Comparison of ENCODE assay signal across 13 mouse cellular contexts in the genomic region with DNA sequence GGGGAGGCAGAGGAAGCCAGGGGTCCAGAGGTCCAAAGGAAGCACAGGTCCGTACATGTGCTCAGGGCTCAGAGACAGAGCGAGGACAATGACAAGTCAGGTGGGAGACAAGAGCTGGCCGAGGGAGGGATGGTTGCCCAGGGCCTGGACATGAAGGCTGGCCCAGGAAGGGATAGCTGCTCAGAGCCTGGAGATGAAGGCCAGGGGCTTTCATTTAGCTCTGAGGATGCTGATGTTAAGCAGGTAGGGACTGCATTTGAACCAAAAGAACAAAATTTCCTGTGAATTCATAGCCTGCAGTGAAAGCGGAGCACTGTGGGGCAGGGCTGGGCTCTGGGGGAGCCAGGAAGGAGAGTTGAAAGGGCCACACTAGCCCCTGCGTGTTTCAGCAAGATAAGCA. TPM values are rescaled to one million over a fixed set of nuclear protein-coding genes. Genes with fewer than 3 reads are reported as not detected.
DNase-seq lines count a peak whose midpoint lies in the region; ATAC-seq and TF ChIP-seq lines count a peak whose summit lies in the region.
"Had no signal": no experiment of that assay in that cellular context is flagged by ENCODE, and none has a peak within 500 bp of the region (broad histone marks: within the 10 kb centered on the region; RNA-seq: fewer than 3 reads in every experiment).

No protein-coding gene starts in this region.

- H3K4me1 ChIP-seq in heart, embryonic 13.5 days = peaks cover 47% of the 10 kb centered on the region
- H3K4me1 ChIP-seq in lung, embryonic 14.5 days (ENCODE audit: insufficient read depth) = peaks cover 16% of the 10 kb centered on the region
- H3K4me1 ChIP-seq in intestine, postnatal 0 days (replicated peaks; ENCODE audit: control insufficient read depth, insufficient read depth, low read length) = no peaks in the 10 kb centered on the region; the same call in 1 of the 2 replicates
- no peaks in the 10 kb centered on the region for H3K4me1 ChIP-seq in stomach, embryonic 16.5 days (ENCODE audit: control insufficient read depth, insufficient read depth, low read length)

- WGBS in heart, embryonic 13.5 days = 60% methylated on average over 5 of the region's 5 CpGs
- 69% methylated on average over 5 of the region's 5 CpGs for WGBS in lung, embryonic 14.5 days
- 70% methylated on average over 5 of the region's 5 CpGs for WGBS in intestine, postnatal 0 days
- WGBS in stomach, embryonic 16.5 days = 71% methylated on average over 5 of the region's 5 CpGs

- H3K9me3 ChIP-seq in heart, embryonic 13.5 days = no peaks in the 10 kb centered on the region
- H3K9me3 ChIP-seq in lung, embryonic 14.5 days (ENCODE audit: low read depth, low read length) = no peaks in the 10 kb centered on the region
- H3K9me3 ChIP-seq in intestine, postnatal 0 days (ENCODE audit: control insufficient read depth) = no peaks in the 10 kb centered on the region
- no peaks in the 10 kb centered on the region for H3K9me3 ChIP-seq in stomach, embryonic 16.5 days (replicated peaks; ENCODE audit: control insufficient read depth, low read length)
- H3K9me3 ChIP-seq: embryonic facial prominence, embryonic 12.5 days had no signal

- no peak for DNase-seq in heart, postnatal 14 days
- DNase-seq in lung, embryonic 14.5 days = no peak
- DNase-seq in lung, postnatal 4 days = no peak
- DNase-seq: cerebellum, adult 2 months; retina, postnatal 1 day had no signal

- no peak overlapping the region for H3K27ac ChIP-seq in heart, embryonic 13.5 days (replicated peaks)
- no peak overlapping the region for H3K27ac ChIP-seq in lung, embryonic 14.5 days (ENCODE audit: low read depth)
- H3K27ac ChIP-seq in intestine, postnatal 0 days (ENCODE audit: low read depth, low read length) = no peak overlapping the region
- H3K27ac ChIP-seq in stomach, embryonic 16.5 days (ENCODE audit: low read length) = no peak overlapping the region
- H3K27ac ChIP-seq: embryonic facial prominence, embryonic 12.5 days; left cerebral cortex, adult 2 months had no signal

- intact Hi-C loops in heart, postnatal 14 days (cut with DNase I) = loop anchor here (2.0 to 5.0 kb wide), 2 partner anchors 30 to 50 kb away; no protein-coding TSS in a partner anchor

- no peaks in the 10 kb centered on the region for H3K36me3 ChIP-seq in heart, embryonic 13.5 days
- 0 out of 2 replicates have a peak, but pooled peaks cover 8% of the 10 kb centered on the region for H3K36me3 ChIP-seq in lung, embryonic 14.5 days (ENCODE audit: insufficient read depth)
- H3K36me3 ChIP-seq in intestine, postnatal 0 days (ENCODE audit: control insufficient read depth, insufficient read depth) = no peaks in the 10 kb centered on the region
- H3K36me3 ChIP-seq in stomach, embryonic 16.5 days (ENCODE audit: control insufficient read depth, insufficient read depth, low read length) = no peaks in the 10 kb centered on the region
- H3K36me3 ChIP-seq: embryonic facial prominence, embryonic 12.5 days had no signal

- peaks cover 30% of the 10 kb centered on the region for H3K27me3 ChIP-seq in heart, embryonic 13.5 days (replicated peaks)
- no peaks in the 10 kb centered on the region for H3K27me3 ChIP-seq in lung, embryonic 14.5 days (ENCODE audit: insufficient read depth, low read length)
- H3K27me3 ChIP-seq in intestine, postnatal 0 days (replicated peaks; ENCODE audit: control insufficient read depth, insufficient read depth, low read length) = no peaks in the 10 kb centered on the region; the same call in 1 of the 2 replicates
- H3K27me3 ChIP-seq in stomach, embryonic 16.5 days (ENCODE audit: control insufficient read depth, insufficient read depth, low read length) = no peaks in the 10 kb centered on the region

- no peak for ATAC-seq in heart, embryonic 13.5 days (ENCODE audit: extremely low read depth, insufficient number of reproducible peaks, low FRiP score, low TSS enrichment)
- ATAC-seq in lung, embryonic 14.5 days (ENCODE audit: insufficient read depth) = no peak
- ATAC-seq in intestine, postnatal 0 days = no peak
- ATAC-seq in stomach, embryonic 16.5 days (ENCODE audit: insufficient read depth, low FRiP score) = no peak
- no peak for ATAC-seq in megakaryocyte-erythroid progenitor cell, adult 5-6 weeks (replicated peaks; ENCODE audit: low FRiP score, low TSS enrichment, poor library complexity, severe bottlenecking)

- peak overlapping the region; percentile 88 for H3K4me2 ChIP-seq in heart, embryonic 13.5 days
- H3K4me2 ChIP-seq in lung, embryonic 14.5 days = no peak overlapping the region; the same call in 1 of the 2 replicates
- peak overlapping the region; percentile 82 for H3K4me2 ChIP-seq in intestine, postnatal 0 days (replicated peaks; ENCODE audit: low read depth)
- peak overlapping the region; percentile 86 for H3K4me2 ChIP-seq in stomach, embryonic 16.5 days (ENCODE audit: low read depth, low read length)
- H3K4me2 ChIP-seq: embryonic facial prominence, embryonic 12.5 days had no signal

- H3K4me3 ChIP-seq in heart, embryonic 13.5 days = no peak overlapping the region
- H3K4me3 ChIP-seq in lung, embryonic 14.5 days (ENCODE audit: low read depth, low read length) = 0 out of 2 replicates have a peak overlapping the region, but pooled peaks have one; percentile 6
- H3K4me3 ChIP-seq in intestine, postnatal 0 days (ENCODE audit: low read depth, low read length) = peak overlapping the region; percentile 20; the same call in 1 of the 2 replicates
- H3K4me3 ChIP-seq in stomach, embryonic 16.5 days (replicated peaks; ENCODE audit: low read length) = peak overlapping the region; percentile 62
- H3K4me3 ChIP-seq: embryonic facial prominence, embryonic 12.5 days; left cerebral cortex, adult 2 months had no signal

- 0 out of 2 replicates have a peak overlapping the region, but pooled peaks have one; percentile 11 for H3K9ac ChIP-seq in heart, embryonic 13.5 days
- H3K9ac ChIP-seq in lung, embryonic 14.5 days = no peak overlapping the region
- H3K9ac ChIP-seq in intestine, postnatal 0 days (ENCODE audit: low read depth, low read length) = no peak overlapping the region
- H3K9ac ChIP-seq in stomach, embryonic 16.5 days (ENCODE audit: low read length) = peak overlapping the region; percentile 7; the same call in 1 of the 2 replicates
- H3K9ac ChIP-seq: embryonic facial prominence, embryonic 12.5 days had no signal

- no peak for TF ChIP-seq CTCF in lung, embryonic 14.5 days (IDR thresholded peaks at IDR 0.05; ENCODE audit: low read depth)
- no peak for TF ChIP-seq CTCF in intestine, postnatal 0 days (IDR thresholded peaks at IDR 0.05; ENCODE audit: low read depth)

RNA-seq across cellular contexts. Expression of a gene that starts 3.2 kb away (rescaled TPM):
- polyA plus RNA-seq in heart, embryonic 13.5 days (2015; fragmentation: Nextera tagmentation; extraction: Ambion mirVana) = 4.9 and 6.0 TPM in 2 replicates
- 10 to 100 TPM; 11.9 to 15.4 TPM for total RNA-seq in heart, postnatal 14 days (2021)
- polyA plus RNA-seq in lung, embryonic 14.5 days (2014; fragmentation: Nextera tagmentation; extraction: Ambion mirVana) = 7.2 and 7.3 TPM in 2 replicates
- polyA plus RNA-seq in intestine, postnatal 0 days (2015; fragmentation: Nextera tagmentation; extraction: Ambion mirVana) = 6.3 and 6.9 TPM in 2 replicates
- 9.5 and 13.9 TPM in 2 replicates for polyA plus RNA-seq in stomach, embryonic 16.5 days (2015; fragmentation: Nextera tagmentation; extraction: Ambion mirVana)
- total RNA-seq in megakaryocyte-erythroid progenitor cell, adult 5-6 weeks (2014; fragmentation: Nextera tagmentation) = not detected in 2 replicates
- total RNA-seq in megakaryocyte-erythroid progenitor cell, adult 5-6 weeks (2017) = not detected in 2 replicates

RNA-seq across cellular contexts. Expression of a gene that starts 52.1 kb away (rescaled TPM):
- not detected in 2 replicates for polyA plus RNA-seq in heart, embryonic 13.5 days (2015; fragmentation: Nextera tagmentation; extraction: Ambion mirVana)
- under 1 TPM in 1 of 2 experiments, not detected in 1; 0.17 TPM for total RNA-seq in heart, postnatal 14 days (2021)
- not detected in 2 replicates for polyA plus RNA-seq in lung, embryonic 14.5 days (2014; fragmentation: Nextera tagmentation; extraction: Ambion mirVana)
- 4.1 and 4.5 TPM in 2 replicates for polyA plus RNA-seq in intestine, postnatal 0 days (2015; fragmentation: Nextera tagmentation; extraction: Ambion mirVana)
- polyA plus RNA-seq in stomach, embryonic 16.5 days (2015; fragmentation: Nextera tagmentation; extraction: Ambion mirVana) = 0.12 TPM in 1 of 2 replicates, not detected in the other
- not detected in 2 replicates for total RNA-seq in megakaryocyte-erythroid progenitor cell, adult 5-6 weeks (2014; fragmentation: Nextera tagmentation)
- total RNA-seq in megakaryocyte-erythroid progenitor cell, adult 5-6 weeks (2017) = not detected in 2 replicates
- total RNA-seq: adrenal gland, postnatal 36 days; hematopoietic stem cell, adult 5-6 weeks; left cerebral cortex, adult 2 months had no signal

Comparison
In these comparisons a context has a peak if more than half of its experiments do, and no peak if none do; other contexts are left out.
1. H3K9ac ChIP-seq: peak in heart, embryonic 13.5 days (single experiment) and stomach, embryonic 16.5 days (single experiment); none in lung, embryonic 14.5 days (single experiment) and intestine, postnatal 0 days (single experiment).